Mouse (Mus musculus): ENCODE results near the gene Ptprc.

Ptprc gene

GRCm38 (mm10) chr1:138148844-138149243, 26.7 kb downstream of the Ptprc start:
- DNase-seq (ENCODE audit: low spot score), result no peak

GRCm38 (mm10) chr1:138145571-138145970, 29.9 kb downstream of the Ptprc start:
- DNase-seq (ENCODE audit: low spot score), result no peak

DNA sequence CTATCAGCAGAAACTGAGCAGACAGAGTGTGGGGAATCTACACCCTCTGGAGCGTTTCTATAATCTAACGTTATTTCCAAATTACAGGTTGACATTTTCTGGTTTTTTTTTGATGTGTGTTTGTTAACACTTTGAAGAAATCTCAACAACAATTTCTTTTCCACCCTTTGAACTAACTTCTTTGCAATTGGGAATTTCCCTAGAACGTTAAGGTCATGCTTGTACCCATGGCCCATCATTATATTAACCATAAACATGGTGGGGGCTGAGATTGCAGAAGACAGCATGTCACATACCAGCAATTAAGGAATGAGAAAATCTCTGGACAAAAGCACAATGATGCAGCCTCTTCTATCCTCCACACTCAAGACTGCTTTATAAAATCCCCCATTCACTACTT, 30.4 kb downstream of the Ptprc start:
- no peak for DNase-seq (ENCODE audit: low spot score)

DNA sequence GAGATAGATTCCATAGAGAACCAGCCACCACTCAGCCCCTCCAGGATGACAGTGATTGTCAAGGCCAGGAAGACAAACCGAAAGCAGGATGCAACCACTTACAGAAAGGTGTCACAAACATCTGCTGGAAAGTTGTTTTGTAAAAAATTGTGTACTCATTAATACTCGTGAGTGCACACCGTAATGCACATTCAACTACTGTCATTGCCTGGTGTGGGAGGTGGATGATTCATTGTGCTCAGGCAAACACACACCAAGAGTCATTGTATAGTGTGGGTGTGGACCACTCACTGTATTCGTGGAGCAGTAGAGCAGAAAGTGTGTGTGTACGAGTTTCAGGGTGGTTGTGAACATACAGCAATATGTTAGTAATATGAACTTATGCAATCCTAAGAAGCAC, 31.1 kb downstream of the Ptprc start:
- no peak for DNase-seq (ENCODE audit: low spot score)

DNA sequence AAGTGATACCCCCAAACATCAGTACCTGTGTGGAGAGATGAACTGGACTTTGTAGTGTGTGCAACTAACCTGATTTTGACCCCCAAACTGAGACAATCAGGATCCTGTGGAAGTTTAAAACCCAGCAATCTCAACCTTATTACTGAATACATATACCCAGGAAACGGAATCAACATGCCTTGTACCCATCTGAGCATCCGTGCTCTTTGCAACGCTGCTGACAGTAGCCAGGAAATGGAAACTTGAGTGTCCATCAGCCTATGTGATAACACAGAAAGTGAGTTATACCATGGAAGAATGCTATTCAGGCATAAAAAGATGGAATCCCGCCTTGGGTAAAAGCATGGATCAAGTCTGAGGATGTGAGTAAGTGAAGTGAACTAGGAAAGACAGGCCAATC, 34.7 kb downstream of the Ptprc start:
- no peak for DNase-seq (ENCODE audit: low spot score)

DNA sequence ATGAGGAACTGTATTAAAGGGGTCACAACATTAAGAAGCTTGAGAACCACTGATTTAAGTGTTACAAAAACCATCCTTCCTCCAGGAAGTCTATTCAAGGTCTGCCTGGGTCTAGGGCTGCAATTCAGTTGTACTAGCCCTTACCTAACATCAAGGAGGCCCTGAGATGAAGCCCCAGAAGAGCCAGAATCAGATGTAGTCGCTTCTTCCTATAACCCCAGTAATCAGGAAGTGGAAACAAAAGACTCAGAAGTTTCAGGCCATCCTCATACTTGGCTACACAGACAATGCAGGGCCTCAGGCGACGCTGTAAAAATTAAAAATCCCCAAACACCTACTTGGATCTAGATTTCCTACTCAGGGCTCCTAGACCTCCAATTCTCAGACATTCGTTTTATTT, 37.8 kb downstream of the Ptprc start:
- no peak for DNase-seq (ENCODE audit: low spot score)

DNA sequence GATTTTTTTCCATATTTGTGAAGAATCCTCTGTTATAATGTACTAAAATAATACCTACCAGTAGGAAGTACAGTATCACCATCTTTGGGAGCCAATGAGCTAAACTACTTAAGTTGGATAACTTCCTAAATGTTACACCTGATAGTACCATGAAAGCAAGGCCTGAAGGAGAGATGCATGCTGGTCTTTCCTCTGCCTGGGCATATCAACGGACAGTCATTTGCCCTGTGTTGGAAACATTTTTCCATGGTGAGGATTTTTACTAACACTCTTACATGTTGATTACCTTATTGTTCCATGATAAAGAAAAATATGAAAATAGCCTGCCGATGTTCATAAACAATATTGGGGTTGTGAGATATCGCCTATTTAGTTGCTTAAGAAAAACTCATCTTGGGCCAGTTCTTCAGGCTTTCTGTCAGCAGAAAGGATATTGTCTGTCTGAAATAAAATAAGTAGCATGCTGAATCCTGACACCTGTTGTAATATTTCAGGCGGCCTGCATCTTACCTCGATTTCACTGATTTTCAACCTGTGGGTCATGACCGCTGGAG, 38.4 kb downstream of the Ptprc start:
- DNase-seq (ENCODE audit: low spot score), result no peak

DNA sequence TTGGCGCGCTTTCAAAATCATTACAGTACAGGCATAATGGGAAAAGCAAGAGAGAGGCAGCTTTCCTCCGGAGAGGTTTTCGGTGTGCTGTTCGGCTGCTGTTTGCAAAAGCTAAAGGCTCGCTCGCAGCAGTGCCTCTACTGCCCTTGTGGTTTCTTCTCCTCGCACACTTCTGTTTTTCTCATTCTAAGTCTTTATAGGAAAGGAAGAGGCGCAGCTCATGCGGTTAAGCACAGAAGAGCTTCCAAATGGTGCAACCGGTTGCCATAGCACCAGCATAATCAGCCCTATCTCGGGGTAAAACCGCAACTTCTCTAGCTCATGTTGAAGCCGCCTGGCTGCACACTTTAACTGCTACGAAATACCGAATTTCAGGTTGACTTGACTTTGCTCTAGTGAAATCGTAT, 39.1 kb downstream of the Ptprc start:
- peak; percentile 66 for DNase-seq (ENCODE audit: low spot score)

DNA sequence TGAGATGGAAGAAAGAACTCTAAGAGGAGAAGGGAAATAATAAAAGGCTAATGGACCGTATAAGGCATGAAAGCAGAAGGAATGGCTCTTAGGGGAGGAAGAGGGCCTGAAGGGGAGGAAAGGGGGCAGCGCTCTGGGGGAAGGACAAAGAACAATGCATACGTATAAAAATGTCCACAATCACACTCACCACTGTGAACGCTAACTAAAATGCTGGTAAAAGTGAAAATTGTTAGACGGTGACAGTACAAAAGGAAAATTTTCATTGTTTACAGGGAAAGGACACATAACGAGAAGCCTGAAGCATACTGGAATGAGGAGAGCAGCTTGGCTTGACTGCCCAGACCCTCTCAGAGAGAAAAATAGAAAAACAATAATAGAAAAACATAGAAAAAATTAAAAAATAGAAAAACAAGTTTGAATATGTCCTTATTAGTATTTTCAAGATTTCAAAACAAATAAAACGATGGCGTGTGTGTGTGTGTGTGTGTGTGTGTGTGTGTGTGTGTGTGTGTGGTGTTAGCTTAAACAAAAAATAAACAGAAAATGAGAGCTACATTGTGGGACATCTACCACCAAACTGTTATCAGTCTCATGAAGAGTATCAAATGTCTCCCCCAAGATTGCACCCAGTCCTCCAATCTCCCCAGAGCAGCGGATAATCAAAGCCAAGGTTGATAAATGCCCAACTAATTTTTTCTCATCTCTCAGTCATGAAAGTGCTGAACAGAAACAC, 39.7 kb downstream of the Ptprc start:
- DNase-seq (ENCODE audit: low spot score), result peak; percentile 39

DNA sequence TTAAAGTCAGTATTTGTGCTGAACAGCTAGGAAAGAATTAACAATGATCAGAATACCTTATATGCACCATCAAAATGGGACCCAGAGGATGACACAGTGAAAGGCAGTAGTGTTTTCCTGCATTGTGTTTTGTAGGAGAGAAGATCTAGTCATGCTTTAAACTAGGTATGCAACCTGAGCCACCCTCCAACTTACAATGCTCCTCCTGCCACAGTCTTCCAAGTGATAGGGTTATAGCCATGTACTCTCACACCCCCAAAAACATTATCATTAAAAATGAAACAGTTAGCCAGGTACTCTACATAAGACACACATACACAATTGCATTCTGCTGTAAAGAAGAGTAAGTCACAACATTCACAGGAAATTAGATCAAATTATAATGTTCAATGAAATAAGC, 40.4 kb downstream of the Ptprc start:
- DNase-seq (ENCODE audit: low spot score), result no peak

- DNase-seq (ENCODE audit: low spot score), result no peak
Observed at GRCm38 (mm10) chr1:138134324-138134723, 41.2 kb downstream of the Ptprc start.

DNA sequence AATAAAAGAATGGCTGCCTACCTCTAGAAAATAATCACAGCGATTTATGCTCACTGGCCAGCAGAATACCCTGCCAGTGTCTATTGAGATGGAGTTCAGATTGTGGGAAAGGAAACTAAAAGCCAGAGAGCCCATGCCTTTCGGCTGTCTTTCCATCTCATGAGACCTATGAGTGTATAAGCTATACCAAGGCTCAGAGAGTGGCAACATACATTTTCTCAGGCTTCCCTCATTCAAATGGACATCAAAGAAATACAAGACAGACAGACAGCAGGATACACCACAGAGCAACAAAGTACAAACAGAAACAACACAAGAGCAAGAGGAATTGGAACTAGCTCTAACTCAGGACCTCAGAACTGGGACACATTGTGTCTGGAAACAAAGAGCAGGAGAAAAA, 43.8 kb downstream of the Ptprc start:
- DNase-seq (ENCODE audit: low spot score), result no peak

GRCm38 (mm10) chr1:138130145-138130544, 45.4 kb downstream of the Ptprc start:
- peak; percentile 29 for DNase-seq (ENCODE audit: low spot score)

GRCm38 (mm10) chr1:138126843-138127242, 48.7 kb downstream of the Ptprc start:
- DNase-seq (ENCODE audit: low spot score), result no peak

DNA sequence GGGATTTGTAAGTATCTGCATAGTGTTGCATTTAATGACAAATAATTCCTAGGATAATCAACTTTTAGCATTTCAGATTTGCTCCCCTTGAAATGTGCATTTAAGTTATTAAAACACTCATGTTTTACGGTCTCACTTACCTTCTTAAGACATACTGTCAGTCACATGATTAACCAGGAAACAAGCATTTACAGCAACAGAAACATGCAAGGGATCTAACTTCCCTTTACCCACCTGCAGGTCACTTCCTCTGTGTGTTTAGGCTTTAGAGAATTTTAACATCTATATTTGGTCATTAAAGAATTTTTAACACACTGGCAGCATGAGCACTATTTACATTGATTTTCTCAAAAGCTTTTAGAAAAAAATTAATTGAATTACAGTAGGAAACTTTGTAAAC, 50.2 kb downstream of the Ptprc start:
- DNase-seq (ENCODE audit: low spot score), result no peak

- DNase-seq (ENCODE audit: low spot score), result peak; percentile 64
Observed at GRCm38 (mm10) chr1:138123866-138124265, 51.6 kb downstream of the Ptprc start.

GRCm38 (mm10) chr1:138119895-138120294, 55.6 kb downstream of the Ptprc start:
- DNase-seq (ENCODE audit: low spot score), result no peak

GRCm38 (mm10) chr1:138093219-138093618, 82.3 kb downstream of the Ptprc start:
- no peak for DNase-seq (ENCODE audit: low spot score)

GRCm38 (mm10) chr1:138085810-138086209, 89.7 kb downstream of the Ptprc start:
- DNase-seq (ENCODE audit: low spot score), result peak; percentile 79

DNA sequence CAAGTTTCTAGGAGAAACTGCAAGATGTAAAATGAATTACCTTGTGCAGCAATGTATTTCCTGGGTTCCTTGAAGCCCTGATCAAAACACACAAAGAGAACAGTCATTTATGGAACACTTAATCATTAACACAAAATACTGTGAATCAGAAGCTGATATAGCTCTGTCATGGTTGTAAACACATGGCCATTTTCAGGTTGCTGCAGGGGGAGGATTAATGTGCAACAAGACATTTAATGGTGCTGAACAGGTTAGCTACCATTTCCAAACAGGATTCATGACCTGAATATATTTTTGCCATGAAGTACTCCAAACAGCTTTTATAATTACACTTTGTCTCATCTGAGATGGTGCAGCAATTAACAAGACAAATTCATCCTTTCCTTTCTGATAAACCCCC, 91.8 kb downstream of the Ptprc start:
- DNase-seq (ENCODE audit: low spot score), result no peak

DNA sequence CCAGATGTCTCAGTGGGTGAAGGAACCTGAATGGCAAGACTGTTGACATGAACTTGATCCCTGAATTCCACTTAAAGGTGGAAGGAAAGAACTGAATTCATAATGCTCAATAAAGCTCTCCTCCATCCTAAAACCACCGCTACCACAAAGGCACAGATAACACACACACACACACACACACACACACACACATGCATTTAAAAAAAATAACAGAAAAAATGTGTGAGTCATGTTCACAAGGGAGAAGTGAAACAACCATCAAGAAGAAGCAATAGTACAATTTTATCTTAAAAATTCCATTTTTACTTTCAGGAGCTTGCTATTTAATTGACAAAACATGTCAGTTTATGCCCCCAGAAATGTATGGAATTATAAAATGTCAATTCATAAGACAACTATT, 95.2 kb downstream of the Ptprc start:
- DNase-seq (ENCODE audit: low spot score), result no peak

- DNase-seq (ENCODE audit: low spot score), result peak; percentile 95
Observed at GRCm38 (mm10) chr1:138044196-138044945, 131.1 kb downstream of the Ptprc start.

DNA sequence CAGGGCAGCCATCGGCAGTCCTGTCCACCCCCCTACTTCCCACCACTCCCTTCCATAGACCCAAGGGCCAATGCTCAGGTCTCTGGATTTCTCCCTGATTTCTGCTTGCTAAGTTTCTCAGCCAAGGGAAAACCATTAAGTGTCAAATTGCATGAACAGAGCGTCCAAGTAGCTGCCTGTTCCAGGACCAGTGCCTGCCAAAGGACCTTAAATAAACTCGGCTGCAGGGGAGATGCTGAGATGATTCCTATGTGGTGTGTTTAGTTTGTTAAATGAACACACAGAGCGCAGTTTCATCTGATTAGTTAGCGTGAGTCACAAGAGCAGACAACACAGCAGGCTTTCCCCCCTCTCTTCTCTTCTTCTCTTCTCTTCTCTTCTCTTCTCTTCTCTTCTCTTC, 135.0 kb downstream of the Ptprc start:
- DNase-seq (ENCODE audit: low spot score), result peak; percentile 35

All from embryo, embryonic 10.5 days (tissue).